Mouse (Mus musculus): Measurements from ENCODE around the gene Dnase1l1. TPM values are rescaled to one million over a fixed set of nuclear protein-coding genes. Genes with fewer than 3 reads are reported as not detected.

The Dnase1l1 gene
- polyA plus RNA-seq, 1 experiment from 2014 or later = 4.6 TPM

GRCm38 (mm10) chrX:74246693-74247092 lies 35.4 kb downstream of the Dnase1l1 start:
- Histone ChIP-seq H3K27me3 (ENCODE audit: control insufficient read depth, insufficient read depth, low read length) (no peaks in the 10 kb centered on the region), H3K9ac (ENCODE audit: low read length) (peak overlapping the region; percentile 53), H3K9me3 (ENCODE audit: control insufficient read depth, low read length) (no peaks in the 10 kb centered on the region), H3K4me3 (ENCODE audit: low read depth, low read length) (peak overlapping the region; percentile 58), H3K27ac (ENCODE audit: low read depth, low read length) (0 out of 2 replicates have a peak overlapping the region, but pooled peaks have one; percentile 44), H3K4me1 (ENCODE audit: control insufficient read depth, insufficient read depth, low read length) (no peaks in the 10 kb centered on the region), H3K36me3 (ENCODE audit: control insufficient read depth, insufficient read depth, low read length) (peaks cover 2% of the 10 kb centered on the region; the same call in 1 of the 2 replicates), H3K4me2 (ENCODE audit: low read depth) (peak overlapping the region; percentile 44)
- ATAC-seq (ENCODE audit: insufficient read depth, low FRiP score, low TSS enrichment) (peak; percentile 10; the same call in 1 of the 2 replicates), DNase-seq (ENCODE audit: low spot score) (no peak)
- WGBS = 31% methylated on average over 14 of the region's 15 CpGs

DNA sequence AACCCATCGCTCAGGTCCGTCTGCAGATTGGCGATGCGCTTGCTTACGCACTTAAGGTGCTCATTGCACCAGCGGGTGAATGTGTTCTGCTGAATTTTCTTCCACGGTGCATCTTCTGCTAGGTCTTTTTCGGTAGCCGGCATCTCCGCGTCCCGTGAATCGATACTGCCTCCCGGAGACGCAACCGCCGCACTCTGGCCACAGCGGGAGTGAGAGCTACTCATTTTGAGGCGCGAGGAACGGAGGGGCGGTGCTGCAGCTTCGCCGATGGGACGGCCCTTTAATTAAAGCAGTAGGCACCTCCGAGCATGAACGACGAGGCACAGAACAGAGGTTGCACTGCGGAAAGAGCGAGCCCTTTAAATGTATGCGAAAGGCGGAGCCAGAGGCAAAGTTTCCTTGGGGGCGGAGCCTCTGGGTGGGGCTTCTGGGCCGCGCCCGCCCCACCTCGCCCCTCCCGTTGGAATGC lies 35.9 kb downstream of the Dnase1l1 start:
- Histone ChIP-seq H3K4me1 (ENCODE audit: control insufficient read depth, insufficient read depth, low read length) (no peaks in the 10 kb centered on the region), H3K4me2 (ENCODE audit: low read depth) (peak overlapping the region; percentile 44), H3K4me3 (ENCODE audit: low read depth, low read length) (peak overlapping the region; percentile 58), H3K9me3 (ENCODE audit: control insufficient read depth, low read length) (no peaks in the 10 kb centered on the region), H3K27me3 (ENCODE audit: control insufficient read depth, insufficient read depth, low read length) (no peaks in the 10 kb centered on the region), H3K27ac (ENCODE audit: low read depth, low read length) (peak overlapping the region; percentile 74), H3K36me3 (ENCODE audit: control insufficient read depth, insufficient read depth, low read length) (peaks cover 2% of the 10 kb centered on the region), H3K9ac (ENCODE audit: low read length) (peak overlapping the region; percentile 79)
- ATAC-seq (ENCODE audit: insufficient read depth, low FRiP score, low TSS enrichment) = peak; percentile 92
- DNase-seq (ENCODE audit: low spot score) = peak; percentile 87
- 25% methylated on average over 36 of the region's 38 CpGs for WGBS

DNA sequence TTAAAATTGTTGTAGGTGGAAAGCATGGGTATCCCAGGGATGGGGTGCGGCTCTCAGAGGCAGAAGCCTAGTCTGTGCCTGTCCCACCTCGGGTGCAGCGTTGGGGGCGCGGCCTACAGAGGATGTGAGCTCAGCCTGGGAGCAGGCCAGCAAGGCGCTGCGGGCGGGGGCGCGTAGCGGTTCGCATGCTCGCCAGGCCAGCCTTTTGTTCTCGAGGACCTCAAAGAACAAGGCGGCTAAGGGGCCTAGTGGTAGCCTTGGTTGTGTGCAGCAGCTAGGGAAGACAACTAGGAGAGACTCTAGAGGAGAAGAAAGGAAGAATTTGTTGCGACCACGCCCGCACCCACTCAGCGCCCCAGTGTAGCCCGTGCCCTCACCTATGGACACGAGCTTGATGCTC lies 36.5 kb downstream of the Dnase1l1 start:
- Histone ChIP-seq H3K9me3 (ENCODE audit: control insufficient read depth, low read length) (no peaks in the 10 kb centered on the region), H3K27ac (ENCODE audit: low read depth, low read length) (peak overlapping the region; percentile 74), H3K4me2 (ENCODE audit: low read depth) (peak overlapping the region; percentile 38), H3K4me1 (ENCODE audit: control insufficient read depth, insufficient read depth, low read length) (no peaks in the 10 kb centered on the region), H3K27me3 (ENCODE audit: control insufficient read depth, insufficient read depth, low read length) (no peaks in the 10 kb centered on the region), H3K4me3 (ENCODE audit: low read depth, low read length) (peak overlapping the region; percentile 58), H3K36me3 (ENCODE audit: control insufficient read depth, insufficient read depth, low read length) (peaks cover 2% of the 10 kb centered on the region), H3K9ac (ENCODE audit: low read length) (peak overlapping the region; percentile 79)
- DNase-seq (ENCODE audit: low spot score) = peak; percentile 75
- 18% methylated on average over 21 of the region's 21 CpGs for WGBS
- peak; percentile 67 for ATAC-seq (ENCODE audit: insufficient read depth, low FRiP score, low TSS enrichment)

DNA sequence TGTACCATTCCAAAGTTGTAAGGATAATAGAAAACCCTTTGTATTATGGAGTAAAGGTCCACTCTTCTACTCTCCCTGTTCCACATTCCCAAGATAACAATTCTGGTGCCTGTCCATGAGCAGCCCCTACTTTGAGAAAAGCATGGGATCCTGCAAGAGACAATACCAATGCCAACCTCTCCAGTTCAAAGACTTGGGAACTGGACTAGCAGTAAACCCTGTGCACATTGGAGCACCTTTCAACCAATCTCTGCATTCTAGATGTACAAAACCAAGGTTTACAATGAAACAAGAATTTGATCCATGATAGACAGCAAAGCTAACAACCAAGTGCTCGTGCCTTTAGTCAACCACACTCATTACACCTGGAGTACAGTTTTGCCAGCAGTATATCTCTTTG lies 37.0 kb downstream of the Dnase1l1 start:
- peak overlapping the region; percentile 79 for H3K9ac ChIP-seq (ENCODE audit: low read length)
- DNase-seq (ENCODE audit: low spot score) = no peak
- H3K36me3 ChIP-seq (ENCODE audit: control insufficient read depth, insufficient read depth, low read length) = peaks cover 2% of the 10 kb centered on the region
- H3K4me2 ChIP-seq (ENCODE audit: low read depth) = peak overlapping the region; percentile 38
- no peaks in the 10 kb centered on the region for H3K4me1 ChIP-seq (ENCODE audit: control insufficient read depth, insufficient read depth, low read length)
- ATAC-seq (ENCODE audit: insufficient read depth, low FRiP score, low TSS enrichment) = no peak
- no peaks in the 10 kb centered on the region for H3K27me3 ChIP-seq (ENCODE audit: control insufficient read depth, insufficient read depth, low read length)
- H3K4me3 ChIP-seq (ENCODE audit: low read depth, low read length) = peak overlapping the region; percentile 58
- no peak overlapping the region for H3K27ac ChIP-seq (ENCODE audit: low read depth, low read length)
- WGBS = 40% methylated on average over 1 of the region's 1 CpGs
- H3K9me3 ChIP-seq (ENCODE audit: control insufficient read depth, low read length) = no peaks in the 10 kb centered on the region

DNA sequence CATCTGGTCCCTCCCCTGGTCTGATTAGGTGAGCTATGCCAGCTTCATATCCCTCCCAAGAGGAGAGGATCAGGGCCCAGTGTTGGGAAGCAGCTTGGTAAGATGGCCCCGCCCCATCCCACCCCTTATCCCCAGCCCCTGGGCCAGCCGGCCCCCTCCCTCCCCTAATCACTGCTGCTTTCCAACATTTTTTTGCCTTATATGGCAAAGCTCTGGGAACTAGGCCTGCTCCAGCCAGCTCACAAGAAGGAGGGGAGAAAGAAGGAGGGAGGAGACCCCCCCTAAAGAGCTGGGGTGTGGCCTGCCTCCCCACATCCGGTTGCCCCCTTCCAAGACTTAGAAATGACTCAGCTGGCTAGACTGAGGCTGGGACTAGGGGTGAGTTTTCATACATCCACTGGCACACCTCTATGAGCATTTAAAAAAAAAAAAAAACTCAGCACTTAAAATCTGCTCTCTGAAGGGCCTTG lies 37.5 kb downstream of the Dnase1l1 start:
- Histone ChIP-seq H3K4me3 (ENCODE audit: low read depth, low read length) (peak overlapping the region; percentile 58), H3K9me3 (ENCODE audit: control insufficient read depth, low read length) (no peaks in the 10 kb centered on the region), H3K27ac (ENCODE audit: low read depth, low read length) (no peak overlapping the region), H3K27me3 (ENCODE audit: control insufficient read depth, insufficient read depth, low read length) (no peaks in the 10 kb centered on the region), H3K9ac (ENCODE audit: low read length) (peak overlapping the region; percentile 41), H3K4me2 (ENCODE audit: low read depth) (peak overlapping the region; percentile 38), H3K36me3 (ENCODE audit: control insufficient read depth, insufficient read depth, low read length) (peaks cover 2% of the 10 kb centered on the region), H3K4me1 (ENCODE audit: control insufficient read depth, insufficient read depth, low read length) (no peaks in the 10 kb centered on the region)
- WGBS = 13% methylated on average over 3 of the region's 3 CpGs
- DNase-seq (ENCODE audit: low spot score) (peak; percentile 64), ATAC-seq (ENCODE audit: insufficient read depth, low FRiP score, low TSS enrichment) (0 out of 2 replicates have a peak, but pooled peaks have one; percentile 7)

- no peaks in the 10 kb centered on the region for H3K27me3 ChIP-seq (ENCODE audit: control insufficient read depth, insufficient read depth, low read length)
- no peak for DNase-seq (ENCODE audit: low spot score)
- peak overlapping the region; percentile 38 for H3K4me2 ChIP-seq (ENCODE audit: low read depth)
- no peak overlapping the region for H3K27ac ChIP-seq (ENCODE audit: low read depth, low read length)
- H3K9ac ChIP-seq (ENCODE audit: low read length) = 0 out of 2 replicates have a peak overlapping the region, but pooled peaks have one; percentile 41
- WGBS = 73% methylated on average over 3 of the region's 3 CpGs
- peaks cover 6% of the 10 kb centered on the region for H3K36me3 ChIP-seq (ENCODE audit: control insufficient read depth, insufficient read depth, low read length)
- no peaks in the 10 kb centered on the region for H3K4me1 ChIP-seq (ENCODE audit: control insufficient read depth, insufficient read depth, low read length)
- peak overlapping the region; percentile 58 for H3K4me3 ChIP-seq (ENCODE audit: low read depth, low read length)
- no peak for ATAC-seq (ENCODE audit: insufficient read depth, low FRiP score, low TSS enrichment)
- no peaks in the 10 kb centered on the region for H3K9me3 ChIP-seq (ENCODE audit: control insufficient read depth, low read length)
These were observed 38.3 kb downstream of the Dnase1l1 start for GRCm38 (mm10) chrX:74243807-74244206.

DNA sequence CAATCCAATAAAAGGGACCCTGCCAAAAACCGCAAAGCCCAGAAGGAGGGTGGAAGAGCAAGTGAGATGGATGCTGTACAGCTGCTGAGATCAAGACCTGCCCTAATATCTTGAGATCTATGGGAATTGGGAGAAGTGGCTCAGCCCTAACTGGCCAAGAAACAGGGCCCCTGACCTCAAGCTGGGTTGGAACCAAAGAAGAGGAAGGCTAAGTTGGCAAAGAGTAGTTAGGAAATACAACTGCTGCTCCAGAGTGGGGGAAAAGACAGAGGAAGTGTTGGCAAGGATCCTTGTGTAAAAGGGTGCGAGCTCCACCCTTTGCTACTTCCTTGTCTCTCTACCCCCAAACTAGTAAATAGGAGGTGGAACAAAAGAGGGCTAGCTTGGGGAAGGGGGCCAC lies 38.7 kb downstream of the Dnase1l1 start:
- DNase-seq (ENCODE audit: low spot score) (no peak), ATAC-seq (ENCODE audit: insufficient read depth, low FRiP score, low TSS enrichment) (no peak)
- Histone ChIP-seq H3K36me3 (ENCODE audit: control insufficient read depth, insufficient read depth, low read length) (peaks cover 6% of the 10 kb centered on the region), H3K4me3 (ENCODE audit: low read depth, low read length) (no peak overlapping the region), H3K27me3 (ENCODE audit: control insufficient read depth, insufficient read depth, low read length) (no peaks in the 10 kb centered on the region), H3K9ac (ENCODE audit: low read length) (no peak overlapping the region), H3K9me3 (ENCODE audit: control insufficient read depth, low read length) (no peaks in the 10 kb centered on the region), H3K4me2 (ENCODE audit: low read depth) (peak overlapping the region; percentile 38), H3K4me1 (ENCODE audit: control insufficient read depth, insufficient read depth, low read length) (no peaks in the 10 kb centered on the region), H3K27ac (ENCODE audit: low read depth, low read length) (no peak overlapping the region)
- WGBS = 88% methylated on average over 2 of the region's 2 CpGs

GRCm38 (mm10) chrX:74240332-74240731 lies 41.8 kb downstream of the Dnase1l1 start:
- no peak overlapping the region for H3K4me3 ChIP-seq (ENCODE audit: low read depth, low read length)
- whole genome bisulfite sequencing = 89% methylated on average over 4 of the region's 4 CpGs
- no peaks in the 10 kb centered on the region for H3K27me3 ChIP-seq (ENCODE audit: control insufficient read depth, insufficient read depth, low read length)
- no peak overlapping the region for H3K4me2 ChIP-seq (ENCODE audit: low read depth)
- H3K9ac ChIP-seq (ENCODE audit: low read length) = no peak overlapping the region
- ATAC-seq (ENCODE audit: insufficient read depth, low FRiP score, low TSS enrichment) (no peak), DNase-seq (ENCODE audit: low spot score) (no peak)
- peaks cover 7% of the 10 kb centered on the region for H3K36me3 ChIP-seq (ENCODE audit: control insufficient read depth, insufficient read depth, low read length)
- no peak overlapping the region for H3K27ac ChIP-seq (ENCODE audit: low read depth, low read length)
- H3K9me3 ChIP-seq (ENCODE audit: control insufficient read depth, low read length) = no peaks in the 10 kb centered on the region
- no peaks in the 10 kb centered on the region for H3K4me1 ChIP-seq (ENCODE audit: control insufficient read depth, insufficient read depth, low read length)

GRCm38 (mm10) chrX:74233196-74233595 lies 48.9 kb downstream of the Dnase1l1 start:
- H3K4me1 ChIP-seq (ENCODE audit: control insufficient read depth, insufficient read depth, low read length) = no peaks in the 10 kb centered on the region
- H3K27me3 ChIP-seq (ENCODE audit: control insufficient read depth, insufficient read depth, low read length) = no peaks in the 10 kb centered on the region
- H3K4me2 ChIP-seq (ENCODE audit: low read depth) = no peak overlapping the region
- no peaks in the 10 kb centered on the region for H3K9me3 ChIP-seq (ENCODE audit: control insufficient read depth, low read length)
- no peak overlapping the region for H3K9ac ChIP-seq (ENCODE audit: low read length)
- no peak overlapping the region for H3K27ac ChIP-seq (ENCODE audit: low read depth, low read length)
- no peak for DNase-seq (ENCODE audit: low spot score)
- 90% methylated on average over 5 of the region's 5 CpGs for WGBS
- peaks cover 16% of the 10 kb centered on the region for H3K36me3 ChIP-seq (ENCODE audit: control insufficient read depth, insufficient read depth, low read length)
- ATAC-seq (ENCODE audit: insufficient read depth, low FRiP score, low TSS enrichment) = no peak
- no peak overlapping the region for H3K4me3 ChIP-seq (ENCODE audit: low read depth, low read length)

Data from neural tube, embryonic 11.5 days (tissue).